Mouse (Mus musculus): ENCODE measurements at regions not wholly inside any gene's neighbourhood (a gene's known extent, or its start where the extent isn't known, plus 50 kb on each side); places are given as distances from the start of the nearest gene placed in this dataset.
A peak's percentile ranks its signal among the peaks of the same experiment; 100 is the strongest.

DNA sequence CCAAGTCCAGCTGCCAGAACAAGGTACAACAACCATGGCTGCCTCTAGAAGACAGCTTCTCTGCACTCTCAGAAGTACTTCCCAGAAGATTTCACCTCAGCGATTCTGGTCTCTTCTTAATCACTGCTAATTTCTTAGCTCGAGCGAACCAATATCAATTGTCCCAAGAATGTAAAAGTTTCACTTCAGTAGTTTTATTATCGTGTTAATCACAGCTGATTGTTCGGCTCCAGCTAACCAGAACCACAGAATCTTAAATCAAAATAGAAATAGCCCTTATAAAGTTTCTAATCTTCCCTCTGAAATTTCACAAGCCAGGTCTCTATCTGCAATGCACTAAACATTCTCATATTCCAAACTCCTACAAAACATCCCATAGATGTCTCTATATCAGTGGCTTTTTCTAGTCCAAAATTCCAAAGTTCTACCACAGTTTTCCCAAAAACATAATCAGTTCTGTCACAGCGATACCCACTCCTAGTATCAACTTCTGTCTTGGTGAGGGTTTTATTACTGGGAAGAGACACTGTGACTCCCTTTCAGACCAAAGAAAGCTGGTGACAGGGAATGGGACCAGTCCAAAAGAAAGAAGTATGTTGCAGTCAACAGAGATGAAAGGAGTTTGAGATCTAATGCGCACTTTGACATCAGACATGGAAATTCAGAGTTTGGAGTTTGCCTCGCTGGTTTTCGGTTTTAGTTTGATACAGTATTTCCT is 130.2 kb downstream of the Gm10283 start:
- ATAC-seq (ENCODE audit: low TSS enrichment) = no peak

- ATAC-seq (ENCODE audit: low TSS enrichment) = no peak
Measured at GRCm38 (mm10) chr8:60348291-60348690, 154.7 kb downstream of the Gm10283 start.

DNA sequence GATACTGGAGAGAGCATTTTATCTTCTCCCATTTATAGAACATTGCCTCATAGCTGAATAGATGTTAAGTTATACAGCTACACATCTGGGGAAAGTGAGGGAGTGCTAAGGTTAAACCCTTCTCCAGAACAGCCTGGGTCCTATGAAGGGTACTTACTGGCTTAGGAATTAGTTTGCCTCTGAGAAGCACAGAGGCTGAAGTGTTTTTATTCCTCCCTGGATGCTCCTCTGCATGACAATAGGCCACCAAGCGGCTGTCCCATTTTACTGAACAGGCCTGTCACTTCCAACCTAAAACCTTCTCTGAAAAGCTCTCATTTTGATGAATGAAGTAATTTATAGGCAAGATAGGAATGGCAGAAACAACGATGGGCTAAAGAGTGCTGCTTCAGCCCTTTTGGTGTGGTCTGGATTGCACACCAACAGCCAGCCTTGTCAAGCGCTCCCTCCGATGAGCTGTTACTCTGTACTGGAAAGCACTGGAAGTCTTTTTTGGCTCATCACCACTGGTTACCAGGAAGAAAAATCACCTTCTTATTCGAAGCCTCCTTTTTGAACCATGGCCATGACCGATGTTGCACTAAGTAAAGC is 157.1 kb downstream of the Gm10283 start:
- no peak for ATAC-seq (ENCODE audit: low TSS enrichment)

- no peak for ATAC-seq (ENCODE audit: low TSS enrichment)
Measured at GRCm38 (mm10) chr8:60315478-60315877, 187.5 kb downstream of the Gm10283 start.

- peak; percentile 52; the same call in 1 of the 2 replicates for ATAC-seq (ENCODE audit: low TSS enrichment)
Measured at GRCm38 (mm10) chr8:60313977-60314854, 188.8 kb downstream of the Gm10283 start.

GRCm38 (mm10) chr8:60310136-60310535 is 192.9 kb downstream of the Gm10283 start:
- ATAC-seq (ENCODE audit: low TSS enrichment) = no peak

DNA sequence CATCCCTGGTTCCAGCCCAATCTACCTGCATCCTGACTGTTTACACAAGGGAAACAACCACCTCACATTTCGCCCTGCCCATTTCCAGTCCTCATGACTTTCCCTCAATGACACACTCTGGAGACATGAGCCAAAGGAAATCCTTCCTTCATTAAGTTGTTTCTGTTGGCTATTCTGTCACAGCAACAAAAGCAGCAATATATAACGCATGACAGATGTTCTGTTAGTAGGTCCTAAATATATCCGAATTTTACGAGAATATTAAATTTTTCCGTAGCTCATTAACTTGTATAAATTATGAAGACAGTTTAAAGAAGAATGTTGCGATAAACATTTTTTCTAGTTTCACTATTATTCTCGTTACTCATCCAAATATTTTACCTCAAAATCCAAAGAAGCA is 201.7 kb downstream of the Gm10283 start:
- no peak for ATAC-seq (ENCODE audit: low TSS enrichment)

DNA sequence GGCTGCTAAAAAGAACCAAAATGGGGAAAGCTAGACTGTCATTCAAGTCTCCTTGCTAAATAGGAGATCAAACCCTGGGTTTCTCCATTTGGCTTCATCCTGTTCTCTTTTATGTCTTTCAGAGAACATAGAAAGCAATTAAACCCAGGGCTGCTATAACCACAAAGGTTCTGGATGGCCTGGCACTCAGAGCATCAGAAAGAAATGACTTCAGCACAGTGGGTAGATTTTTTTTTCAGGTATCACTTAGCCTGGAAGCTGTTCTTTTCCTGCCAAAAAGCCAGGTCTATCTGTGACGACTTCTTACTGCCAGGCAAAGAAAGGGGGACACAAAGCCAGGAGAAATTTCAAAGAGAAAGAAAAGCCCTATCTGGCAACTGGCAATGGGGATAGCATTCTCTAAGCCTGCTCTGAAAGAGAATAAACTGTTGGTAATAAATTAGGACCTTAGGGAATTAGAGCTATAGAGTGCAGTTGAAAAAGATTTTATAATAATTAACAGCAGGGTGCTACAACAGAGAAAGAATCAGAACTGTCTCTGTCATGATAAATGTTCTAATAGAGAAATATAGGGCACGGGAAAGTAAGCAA is 225.7 kb downstream of the Gm10283 start:
- ATAC-seq (ENCODE audit: low TSS enrichment) = peak; percentile 52; the same call in 1 of the 2 replicates

GRCm38 (mm10) chr8:60250341-60250740 is 252.7 kb downstream of the Gm10283 start:
- ATAC-seq (ENCODE audit: low TSS enrichment) = no peak

GRCm38 (mm10) chr8:60249704-60250103 is 253.3 kb downstream of the Gm10283 start:
- ATAC-seq (ENCODE audit: low TSS enrichment) = no peak

GRCm38 (mm10) chr8:60247601-60248000 is 255.4 kb downstream of the Gm10283 start:
- ATAC-seq (ENCODE audit: low TSS enrichment) = no peak

GRCm38 (mm10) chr8:60241366-60241765 is 261.6 kb downstream of the Gm10283 start:
- peak; percentile 62 for ATAC-seq (ENCODE audit: low TSS enrichment)

DNA sequence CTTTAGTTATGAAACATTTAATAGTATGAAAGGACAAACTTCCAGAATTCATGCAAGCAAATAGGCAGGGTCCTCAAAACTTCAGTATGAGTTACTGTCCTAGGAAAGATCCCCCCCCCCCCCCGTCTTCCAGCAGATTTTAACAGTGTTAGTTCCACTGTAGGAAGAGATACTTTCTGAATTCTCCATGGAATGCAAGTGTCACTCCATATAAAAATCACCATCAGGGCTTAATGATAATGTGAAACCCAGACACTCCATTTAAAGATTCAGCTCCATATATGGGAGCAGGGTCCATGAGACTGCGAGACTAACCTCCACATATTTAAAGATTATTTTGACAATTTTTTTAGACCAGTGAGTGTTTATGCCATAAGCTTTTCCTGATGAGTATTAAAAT is 282.1 kb downstream of the Gm10283 start:
- no peak for ATAC-seq (ENCODE audit: low TSS enrichment)

GRCm38 (mm10) chr8:60195641-60196040 is 307.4 kb downstream of the Gm10283 start:
- ATAC-seq (ENCODE audit: low TSS enrichment) = no peak

GRCm38 (mm10) chr8:60167716-60168272 is 335.2 kb downstream of the Gm10283 start:
- ATAC-seq (ENCODE audit: low TSS enrichment) = no peak

Data from frontal cortex, adult (tissue).